Comparison of ENCODE assay signal across 8 mouse cellular contexts in genomic region chr14:79480624-79481338, GRCm38 (mm10). TPM values are rescaled to one million over a fixed set of nuclear protein-coding genes. Genes with fewer than 3 reads are reported as not detected.
DNase-seq lines count a peak whose midpoint lies in the region; ATAC-seq and TF ChIP-seq lines count a peak whose summit lies in the region.

TSS of gene Elf1 (plus strand) at chr14:79481194.

- intact Hi-C loops in heart, postnatal 10 days (cut with DNase I), result loop anchor here (2.0 to 10.0 kb wide), 2 partner anchors 54 to 106 kb away; partner anchors contain the start of gene Sugt1

- no peaks in the 10 kb centered on the region for H3K27me3 ChIP-seq in ES-Bruce4 (ENCODE audit: control insufficient read depth, insufficient read depth, low read length, poor library complexity, severe bottlenecking)
- no peaks in the 10 kb centered on the region for H3K27me3 ChIP-seq in forebrain, embryonic 14.5 days (replicated peaks; ENCODE audit: control insufficient read depth, insufficient read depth, low read length)
- H3K27me3 ChIP-seq in liver, embryonic 16.5 days (ENCODE audit: control insufficient read depth, insufficient read depth, low read depth, low read length), result no peaks in the 10 kb centered on the region
- 0 out of 2 replicates have a peak, but pooled peaks cover 2% of the 10 kb centered on the region for H3K27me3 ChIP-seq in neural tube, embryonic 12.5 days (replicated peaks)
- no peaks in the 10 kb centered on the region for H3K27me3 ChIP-seq in stomach, postnatal 0 days (ENCODE audit: control insufficient read depth, insufficient read depth, low read length)

- H3K9ac ChIP-seq in ES-Bruce4 (ENCODE audit: low read depth, poor library complexity, severe bottlenecking), result peak within 1 kb of the TSS; percentile 93
- peak within 1 kb of the TSS; percentile 98 for H3K9ac ChIP-seq in forebrain, embryonic 14.5 days (ENCODE audit: low read length)
- H3K9ac ChIP-seq in liver, embryonic 16.5 days (ENCODE audit: low read depth, low read length), result peak within 1 kb of the TSS; percentile 100
- peak within 1 kb of the TSS; percentile 95 for H3K9ac ChIP-seq in neural tube, embryonic 12.5 days
- peak within 1 kb of the TSS; percentile 99 for H3K9ac ChIP-seq in stomach, postnatal 0 days (ENCODE audit: low read length)

- H3K4me2 ChIP-seq in forebrain, embryonic 14.5 days (ENCODE audit: low read length), result peak within 1 kb of the TSS; percentile 63
- peak within 1 kb of the TSS; percentile 74 for H3K4me2 ChIP-seq in liver, embryonic 16.5 days (ENCODE audit: low read depth, low read length)
- H3K4me2 ChIP-seq in neural tube, embryonic 12.5 days (replicated peaks), result peak within 1 kb of the TSS; percentile 62
- peak within 1 kb of the TSS; percentile 78 for H3K4me2 ChIP-seq in stomach, postnatal 0 days (replicated peaks; ENCODE audit: low read depth)

- no peaks in the 10 kb centered on the region for H3K9me3 ChIP-seq in ES-Bruce4 (replicated peaks; ENCODE audit: control insufficient read depth, insufficient read depth, low read length, poor library complexity, severe bottlenecking)
- no peaks in the 10 kb centered on the region for H3K9me3 ChIP-seq in forebrain, embryonic 14.5 days (replicated peaks; ENCODE audit: control insufficient read depth, low read length)
- H3K9me3 ChIP-seq in liver, embryonic 16.5 days (replicated peaks; ENCODE audit: control insufficient read depth, low read length), result no peaks in the 10 kb centered on the region
- H3K9me3 ChIP-seq in neural tube, embryonic 12.5 days, result no peaks in the 10 kb centered on the region
- no peaks in the 10 kb centered on the region for H3K9me3 ChIP-seq in stomach, postnatal 0 days (ENCODE audit: control insufficient read depth, low read length)

- TF ChIP-seq EP300 in ES-Bruce4 (IDR thresholded peaks at IDR 0.05; ENCODE audit: insufficient read depth, low read depth, low read length), result no peak
- TF ChIP-seq EP300 in stomach, postnatal 0 days (optimal IDR thresholded peaks at IDR 0.05), result no peak

- peaks cover 2% of the 10 kb centered on the region for H3K4me1 ChIP-seq in ES-Bruce4 (ENCODE audit: control insufficient read depth, insufficient read depth, low read length)
- peaks cover 19% of the 10 kb centered on the region for H3K4me1 ChIP-seq in forebrain, embryonic 14.5 days (ENCODE audit: control insufficient read depth, insufficient read depth, low read length)
- peaks cover 38% of the 10 kb centered on the region for H3K4me1 ChIP-seq in liver, embryonic 16.5 days (ENCODE audit: control insufficient read depth, low read depth, low read length)
- peaks cover 25% of the 10 kb centered on the region for H3K4me1 ChIP-seq in neural tube, embryonic 12.5 days
- H3K4me1 ChIP-seq in stomach, postnatal 0 days (replicated peaks; ENCODE audit: control insufficient read depth, insufficient read depth), result peaks cover 8% of the 10 kb centered on the region; the same call in 1 of the 2 replicates

- H3K4me3 ChIP-seq in ES-Bruce4 (ENCODE audit: low read depth, low read length), result peak within 1 kb of the TSS; percentile 77
- peak within 1 kb of the TSS; percentile 92 for H3K4me3 ChIP-seq in forebrain, embryonic 14.5 days (ENCODE audit: low read depth, low read length)
- H3K4me3 ChIP-seq in liver, embryonic 16.5 days (ENCODE audit: low read depth, low read length), result peak within 1 kb of the TSS; percentile 99
- H3K4me3 ChIP-seq in neural tube, embryonic 12.5 days, result peak within 1 kb of the TSS; percentile 90
- peak within 1 kb of the TSS; percentile 100 for H3K4me3 ChIP-seq in stomach, postnatal 0 days (ENCODE audit: low read depth, low read length)

- peak; percentile 58 for TF ChIP-seq POLR2A in ES-Bruce4 (IDR thresholded peaks at IDR 0.05; ENCODE audit: insufficient read depth, low read length)

- under 1% methylated on average over 80 of the region's 96 CpGs for WGBS in forebrain, embryonic 14.5 days
- under 1% methylated on average over 94 of the region's 96 CpGs for WGBS in large intestine, adult 2 months
- under 1% methylated on average over 77 of the region's 96 CpGs for WGBS in liver, embryonic 16.5 days (ENCODE audit: insufficient replicate concordance)
- WGBS in neural tube, embryonic 12.5 days, result under 1% methylated on average over 78 of the region's 96 CpGs
- under 1% methylated on average over 89 of the region's 96 CpGs for whole genome bisulfite sequencing in stomach, postnatal 0 days

- peak within 1 kb of the TSS; percentile 66 for H3K27ac ChIP-seq in ES-Bruce4 (ENCODE audit: insufficient read depth, low read length)
- H3K27ac ChIP-seq in forebrain, embryonic 14.5 days (ENCODE audit: low read depth, low read length), result peak within 1 kb of the TSS; percentile 100
- H3K27ac ChIP-seq in liver, embryonic 16.5 days (ENCODE audit: low read length), result peak within 1 kb of the TSS; percentile 100
- H3K27ac ChIP-seq in neural tube, embryonic 12.5 days, result peak within 1 kb of the TSS; percentile 100
- peak within 1 kb of the TSS; percentile 100 for H3K27ac ChIP-seq in stomach, postnatal 0 days (replicated peaks)

- TF ChIP-seq CTCF in ES-Bruce4 (IDR thresholded peaks at IDR 0.05; ENCODE audit: low read depth, low read length), result no peak
- no peak for TF ChIP-seq CTCF in stomach, postnatal 0 days (IDR thresholded peaks at IDR 0.05; ENCODE audit: low read depth)

- peak; percentile 92 for DNase-seq in forebrain, embryonic 14.5 days (ENCODE audit: low spot score)
- peak; percentile 98 for DNase-seq in heart, postnatal 10 days
- DNase-seq in large intestine, adult 2 months (ENCODE audit: low read depth, low spot score), result no peak
- peak; percentile 93 for DNase-seq in stomach, postnatal 0 days (ENCODE audit: low spot score)

- H3K36me3 ChIP-seq in ES-Bruce4 (ENCODE audit: control insufficient read depth, insufficient read depth, low read length, poor library complexity, severe bottlenecking), result peaks cover 5% of the 10 kb centered on the region
- peaks cover 25% of the 10 kb centered on the region for H3K36me3 ChIP-seq in forebrain, embryonic 14.5 days (ENCODE audit: control insufficient read depth, insufficient read depth, low read length)
- H3K36me3 ChIP-seq in liver, embryonic 16.5 days (ENCODE audit: control insufficient read depth, insufficient read depth), result peaks cover 8% of the 10 kb centered on the region
- H3K36me3 ChIP-seq in neural tube, embryonic 12.5 days, result peaks cover 16% of the 10 kb centered on the region
- H3K36me3 ChIP-seq in stomach, postnatal 0 days (ENCODE audit: control insufficient read depth, insufficient read depth, low read length), result peaks cover 5% of the 10 kb centered on the region; the same call in 1 of the 2 replicates

- peak; percentile 66 for ATAC-seq in cerebellum, adult (ENCODE audit: insufficient number of reproducible peaks, low FRiP score, low TSS enrichment)
- peak; percentile 81 for ATAC-seq in forebrain, embryonic 14.5 days
- peak; percentile 71 for ATAC-seq in liver, embryonic 16.5 days (ENCODE audit: low read depth)
- peak; percentile 83 for ATAC-seq in neural tube, embryonic 12.5 days (ENCODE audit: low FRiP score, low read depth)
- ATAC-seq in stomach, postnatal 0 days (ENCODE audit: low FRiP score, low TSS enrichment), result peak; percentile 87

RNA-seq across cellular contexts. Expression of gene Elf1, which starts in this region (rescaled TPM):
- 18.1 and 20.4 TPM in 2 replicates for polyA plus RNA-seq in ES-Bruce4 (2011; ENCODE audit: insufficient read depth, insufficient read length, low read depth, missing spikeins)
- polyA plus RNA-seq in forebrain, embryonic 14.5 days (2014; fragmentation: Nextera tagmentation; extraction: Ambion mirVana), result 1.9 and 2.7 TPM in 2 replicates
- total RNA-seq in heart, postnatal 10 days (2021), result 10 to 100 TPM; 21.3 to 23.3 TPM
- 12.0 and 24.2 TPM in 2 replicates for polyA plus RNA-seq in large intestine, adult 2 months (2012; rRNA removed)
- 7.8 and 8.8 TPM in 2 replicates for polyA plus RNA-seq in liver, embryonic 16.5 days (2015; fragmentation: Nextera tagmentation; extraction: Ambion mirVana)
- polyA plus RNA-seq in neural tube, embryonic 12.5 days (2016; fragmentation: Nextera tagmentation; extraction: Ambion mirVana), result 8.0 TPM in 2 replicates
- polyA plus RNA-seq in stomach, postnatal 0 days (2015; fragmentation: Nextera tagmentation; extraction: Ambion mirVana), result 18.7 and 19.3 TPM in 2 replicates
